8 mouse cellular contexts compared by ENCODE assay signal in genomic region chr7:25187662-25188650, GRCm38 (mm10). TPM values are rescaled to one million over a fixed set of nuclear protein-coding genes. Genes with fewer than 3 reads are reported as not detected.
DNase-seq lines count a peak whose midpoint lies in the region; ATAC-seq and TF ChIP-seq lines count a peak whose summit lies in the region.

No protein-coding gene starts in this region.

- no peak overlapping the region for H3K4me2 ChIP-seq in heart, embryonic 13.5 days
- H3K4me2 ChIP-seq in kidney, postnatal 0 days (ENCODE audit: low read length): no peak overlapping the region

- ATAC-seq in erythroid progenitor cell, adult 5-6 weeks (replicated peaks; ENCODE audit: low FRiP score, poor library complexity, severe bottlenecking): peak; percentile 95
- peak; percentile 5; the same call in 1 of the 2 replicates for ATAC-seq in heart, embryonic 13.5 days (ENCODE audit: extremely low read depth, insufficient number of reproducible peaks, low FRiP score, low TSS enrichment)
- ATAC-seq in kidney, postnatal 0 days (replicated peaks; ENCODE audit: low FRiP score, low read depth): peak; percentile 78

- H3K4me3 ChIP-seq in bone marrow macrophage, adult 2 months (ENCODE audit: insufficient read depth, low read length): no peak overlapping the region
- no peak overlapping the region for H3K4me3 ChIP-seq in heart, embryonic 13.5 days
- no peak overlapping the region for H3K4me3 ChIP-seq in kidney, postnatal 0 days (replicated peaks; ENCODE audit: low read depth, low read length)
- no peak overlapping the region for H3K4me3 ChIP-seq in liver, adult 2 months (ENCODE audit: insufficient read depth, low read depth, low read length)

- H3K36me3 ChIP-seq in heart, embryonic 13.5 days: no peaks in the 10 kb centered on the region
- no peaks in the 10 kb centered on the region for H3K36me3 ChIP-seq in kidney, postnatal 0 days (ENCODE audit: insufficient read depth, low read length)
- no peaks in the 10 kb centered on the region for H3K36me3 ChIP-seq in liver, adult 2 months (ENCODE audit: control insufficient read depth, insufficient read depth, low read length)
- no peaks in the 10 kb centered on the region for H3K36me3 ChIP-seq in splenic B cell, adult 2 months (ENCODE audit: control insufficient read depth, insufficient read depth, low read length, poor library complexity, severe bottlenecking)

- no peak overlapping the region for H3K27ac ChIP-seq in bone marrow macrophage, adult 2 months (ENCODE audit: insufficient read depth, low read depth, low read length)
- H3K27ac ChIP-seq in heart, embryonic 13.5 days (replicated peaks): no peak overlapping the region
- H3K27ac ChIP-seq in kidney, postnatal 0 days: no peak overlapping the region
- no peak overlapping the region for H3K27ac ChIP-seq in liver, adult 2 months (replicated peaks; ENCODE audit: insufficient read depth, low read depth, low read length)

- peak; percentile 77 for TF ChIP-seq CTCF in bone marrow macrophage, adult 2 months (IDR thresholded peaks at IDR 0.05; ENCODE audit: low read depth, low read length)
- TF ChIP-seq CTCF in kidney, postnatal 0 days (IDR thresholded peaks at IDR 0.05; ENCODE audit: low read depth): peak; percentile 94
- peak; percentile 99 for TF ChIP-seq CTCF in liver, adult 2 months (IDR thresholded peaks at IDR 0.05; ENCODE audit: low read depth, low read length)

- WGBS in heart, embryonic 13.5 days: 23% methylated on average over 21 of the region's 21 CpGs
- 22% methylated on average over 21 of the region's 21 CpGs for WGBS in kidney, postnatal 0 days
- 35% methylated on average over 21 of the region's 21 CpGs for whole genome bisulfite sequencing in liver, adult 2 months

- TF ChIP-seq POLR2A in bone marrow macrophage, adult 2 months (IDR thresholded peaks at IDR 0.05; ENCODE audit: borderline replicate concordance, low read depth, low read length): no peak
- no peak for TF ChIP-seq POLR2A in liver, adult 2 months (IDR thresholded peaks at IDR 0.05; ENCODE audit: extremely low read depth, insufficient read depth, low read length)

- no peaks in the 10 kb centered on the region for H3K79me2 ChIP-seq in liver, adult 2 months (ENCODE audit: control insufficient read depth, insufficient read depth, low read length)

- H3K4me1 ChIP-seq in bone marrow macrophage, adult 2 months (ENCODE audit: control insufficient read depth, insufficient read depth, low read length): no peaks in the 10 kb centered on the region
- H3K4me1 ChIP-seq in heart, embryonic 13.5 days: no peaks in the 10 kb centered on the region
- no peaks in the 10 kb centered on the region for H3K4me1 ChIP-seq in kidney, postnatal 0 days (replicated peaks; ENCODE audit: insufficient read depth, low read length)
- no peaks in the 10 kb centered on the region for H3K4me1 ChIP-seq in liver, adult 2 months (ENCODE audit: control insufficient read depth, insufficient read depth, low read length)

- no peak overlapping the region for H3K9ac ChIP-seq in heart, embryonic 13.5 days
- H3K9ac ChIP-seq in kidney, postnatal 0 days (ENCODE audit: low read depth, low read length): no peak overlapping the region
- no peak overlapping the region for H3K9ac ChIP-seq in liver, adult 2 months (ENCODE audit: low read depth, low read length)

- no peaks in the 10 kb centered on the region for H3K9me3 ChIP-seq in heart, embryonic 13.5 days
- H3K9me3 ChIP-seq in kidney, postnatal 0 days (replicated peaks; ENCODE audit: low read length): no peaks in the 10 kb centered on the region

- peak; percentile 91 for DNase-seq in B cell, adult 2 months
- peak; percentile 86 for DNase-seq in kidney, postnatal 0 days (ENCODE audit: low spot score)
- peak; percentile 47 for DNase-seq in liver, adult 2 months (ENCODE audit: extremely low read depth, low read depth, low spot score)
- peak; percentile 89 for DNase-seq in naive thymus-derived CD4-positive, alpha-beta T cell, adult 2 months (ENCODE audit: low read depth)
- peak; percentile 89 for DNase-seq in splenic B cell, adult 2 months (ENCODE audit: low read depth, low spot score)

- peaks cover 36% of the 10 kb centered on the region for H3K27me3 ChIP-seq in heart, embryonic 13.5 days (replicated peaks)
- H3K27me3 ChIP-seq in kidney, postnatal 0 days (ENCODE audit: insufficient read depth, low read length): peaks cover 4% of the 10 kb centered on the region
- no peaks in the 10 kb centered on the region for H3K27me3 ChIP-seq in liver, adult 2 months (ENCODE audit: control insufficient read depth, insufficient read depth, low read length)
- no peaks in the 10 kb centered on the region for H3K27me3 ChIP-seq in splenic B cell, adult 2 months (ENCODE audit: control insufficient read depth, insufficient read depth, low read length, poor library complexity, severe bottlenecking)

RNA-seq across cellular contexts. Expression of gene Pou2f2, which starts 8.4 kb away (rescaled TPM):
- 105 and 121 TPM in 2 replicates for polyA plus RNA-seq in bone marrow macrophage, adult 2 months (2012; ENCODE audit: insufficient read depth, insufficient read length, missing spikeins)
- total RNA-seq in erythroid progenitor cell, adult 5-6 weeks (2015; ENCODE audit: low replicate concordance): 4.2 and 6.1 TPM in 2 replicates
- total RNA-seq in erythroid progenitor cell, adult 5-6 weeks (2017; ENCODE audit: low replicate concordance): 1.6 and 2.7 TPM in 2 replicates
- 0.43 and 0.51 TPM in 2 replicates for polyA plus RNA-seq in heart, embryonic 13.5 days (2015; fragmentation: Nextera tagmentation; extraction: Ambion mirVana)
- 0.45 and 0.59 TPM in 2 replicates for polyA plus RNA-seq in kidney, postnatal 0 days (2015; fragmentation: Nextera tagmentation; extraction: Ambion mirVana)
- 0.34 and 0.37 TPM in 2 replicates for total RNA-seq in liver, adult 2 months (2014; rRNA removed)
- 0.44 and 1.2 TPM in 2 replicates for polyA plus RNA-seq in liver, adult 2 months (2012; rRNA removed)

RNA-seq across cellular contexts. Expression of gene Dedd2, which starts 32.5 kb away (rescaled TPM):
- polyA plus RNA-seq in bone marrow macrophage, adult 2 months (2012; ENCODE audit: insufficient read depth, insufficient read length, missing spikeins): 12.6 and 12.7 TPM in 2 replicates
- 29.9 and 31.4 TPM in 2 replicates for total RNA-seq in erythroid progenitor cell, adult 5-6 weeks (2015; ENCODE audit: low replicate concordance)
- total RNA-seq in erythroid progenitor cell, adult 5-6 weeks (2017; ENCODE audit: low replicate concordance): 87.7 and 89.0 TPM in 2 replicates
- 5.3 and 6.6 TPM in 2 replicates for polyA plus RNA-seq in heart, embryonic 13.5 days (2015; fragmentation: Nextera tagmentation; extraction: Ambion mirVana)
- 13.9 and 15.6 TPM in 2 replicates for polyA plus RNA-seq in kidney, postnatal 0 days (2015; fragmentation: Nextera tagmentation; extraction: Ambion mirVana)
- 20.2 and 24.6 TPM in 2 replicates for total RNA-seq in liver, adult 2 months (2014; rRNA removed)
- 27.9 and 35.4 TPM in 2 replicates for polyA plus RNA-seq in liver, adult 2 months (2012; rRNA removed)

RNA-seq across cellular contexts. Expression of gene Zfp526, which starts 33.3 kb away (rescaled TPM):
- 5.0 and 6.4 TPM in 2 replicates for polyA plus RNA-seq in bone marrow macrophage, adult 2 months (2012; ENCODE audit: insufficient read depth, insufficient read length, missing spikeins)
- total RNA-seq in erythroid progenitor cell, adult 5-6 weeks (2015; ENCODE audit: low replicate concordance): 18.0 and 32.8 TPM in 2 replicates
- total RNA-seq in erythroid progenitor cell, adult 5-6 weeks (2017; ENCODE audit: low replicate concordance): 27.6 and 29.6 TPM in 2 replicates
- 2.1 TPM in 2 replicates for polyA plus RNA-seq in heart, embryonic 13.5 days (2015; fragmentation: Nextera tagmentation; extraction: Ambion mirVana)
- polyA plus RNA-seq in kidney, postnatal 0 days (2015; fragmentation: Nextera tagmentation; extraction: Ambion mirVana): 1.9 and 2.1 TPM in 2 replicates
- 2.2 and 2.6 TPM in 2 replicates for total RNA-seq in liver, adult 2 months (2014; rRNA removed)
- polyA plus RNA-seq in liver, adult 2 months (2012; rRNA removed): 3.4 and 4.7 TPM in 2 replicates

RNA-seq across cellular contexts. Expression of gene Gsk3a, which starts 49.7 kb away (rescaled TPM):
- 78.6 and 87.1 TPM in 2 replicates for polyA plus RNA-seq in bone marrow macrophage, adult 2 months (2012; ENCODE audit: insufficient read depth, insufficient read length, missing spikeins)
- total RNA-seq in erythroid progenitor cell, adult 5-6 weeks (2015; ENCODE audit: low replicate concordance): 122 and 132 TPM in 2 replicates
- total RNA-seq in erythroid progenitor cell, adult 5-6 weeks (2017; ENCODE audit: low replicate concordance): 53.0 and 74.3 TPM in 2 replicates
- 7.8 and 8.2 TPM in 2 replicates for polyA plus RNA-seq in heart, embryonic 13.5 days (2015; fragmentation: Nextera tagmentation; extraction: Ambion mirVana)
- 7.8 and 9.8 TPM in 2 replicates for polyA plus RNA-seq in kidney, postnatal 0 days (2015; fragmentation: Nextera tagmentation; extraction: Ambion mirVana)
- total RNA-seq in liver, adult 2 months (2014; rRNA removed): 9.1 and 11.4 TPM in 2 replicates
- polyA plus RNA-seq in liver, adult 2 months (2012; rRNA removed): 69.3 and 74.5 TPM in 2 replicates

Comparison
In these comparisons a context has a peak if more than half of its experiments do, and no peak if none do; other contexts are left out.
1. ATAC-seq: peak in every context shown above with its lines; median percentile 95 in erythroid progenitor cell, adult 5-6 weeks; 78 in kidney, postnatal 0 days; 5 in heart, embryonic 13.5 days.
2. RNA of gene Pou2f2, which starts 8.4 kb away (polyA plus RNA-seq): 105 to 121 TPM in bone marrow macrophage, adult 2 months; 0.44 to 1.2 TPM in liver, adult 2 months, 0.45 to 0.59 TPM in kidney, postnatal 0 days and 0.43 to 0.51 TPM in heart, embryonic 13.5 days; every median in the first group is over 10 times any median in the second.
3. Peak in every context shown above with its lines, with median percentiles within 50 percentile points of each other: DNase-seq and CTCF ChIP-seq.